Mouse (Mus musculus): ENCODE data around the gene Ndufc1.
"Not testable (repeated sequence)": the region's sequence is repeated elsewhere in the genome, so short reads cannot be mapped to it uniquely, and the experiment has no call there.

The Ndufc1 gene

DNA sequence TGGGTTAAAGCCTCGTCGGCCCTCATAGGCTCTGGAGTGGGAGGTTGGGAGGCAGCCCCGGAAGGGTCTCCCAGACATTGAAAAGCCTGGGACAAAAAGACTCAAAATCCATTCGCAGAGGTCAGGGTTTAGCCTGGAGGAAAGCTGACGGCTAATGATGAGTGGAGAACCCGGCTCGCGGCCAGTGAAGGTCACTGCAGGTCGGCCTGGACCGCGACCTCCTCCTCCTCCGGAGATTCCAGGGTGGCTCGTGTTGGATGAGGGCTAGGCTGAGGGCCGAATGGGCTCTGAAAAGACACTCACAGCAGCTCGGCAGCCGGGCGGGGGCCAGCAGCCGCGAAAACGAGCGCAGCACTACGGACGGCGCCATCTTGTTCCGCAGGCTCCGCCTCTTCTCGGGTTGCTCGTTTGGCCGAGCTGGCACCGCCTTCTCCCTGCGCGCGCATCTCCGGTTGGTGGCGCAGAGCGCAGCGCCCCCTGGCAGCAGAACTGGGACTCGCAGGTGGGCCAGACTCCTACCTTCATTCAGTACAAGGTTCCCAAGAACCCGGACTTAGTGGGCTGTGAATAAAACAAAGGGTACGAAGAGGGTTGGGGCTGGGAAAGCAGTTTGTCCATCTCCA is at the start of gene Ndufc1:
Ndufc1 (minus strand) TSS at position 428 of the 623 bp plus-strand sequence.
- peak; percentile 93 for DNase-seq

DNA sequence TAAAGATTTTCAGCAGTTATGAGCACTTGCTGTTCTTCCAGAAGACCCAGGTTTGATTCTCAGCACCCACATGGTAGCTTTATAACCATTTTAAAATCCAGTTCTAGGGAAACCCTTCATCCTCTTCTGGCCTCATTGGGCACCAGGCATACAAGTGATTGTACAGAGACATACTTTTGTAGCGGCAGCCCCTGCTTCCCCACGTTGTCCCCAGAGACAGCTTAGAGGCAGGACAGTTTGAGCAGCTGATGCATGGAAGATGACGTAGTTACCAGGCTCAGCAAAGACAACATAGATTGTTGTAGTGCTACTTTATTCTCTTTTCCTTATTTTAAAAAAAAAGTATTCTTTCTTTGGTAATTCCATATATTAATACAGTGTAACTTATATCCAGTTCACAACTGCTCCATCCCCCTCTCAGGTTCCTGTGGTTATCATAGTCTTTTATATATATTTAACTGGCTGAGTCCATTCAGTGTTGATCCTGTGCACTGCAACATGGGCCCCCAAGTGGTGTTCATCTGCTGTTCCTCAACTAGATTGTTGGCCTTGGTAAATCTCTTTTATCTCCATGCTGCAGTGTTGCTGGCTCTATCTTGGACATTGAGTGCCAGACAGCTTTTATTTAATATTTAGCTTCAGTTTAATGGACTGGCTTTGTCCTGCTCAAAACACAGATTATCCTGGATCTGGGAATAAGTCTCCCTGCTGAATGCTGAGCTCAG is 26.2 kb upstream of the Ndufc1 start:
- no peak for DNase-seq

DNA sequence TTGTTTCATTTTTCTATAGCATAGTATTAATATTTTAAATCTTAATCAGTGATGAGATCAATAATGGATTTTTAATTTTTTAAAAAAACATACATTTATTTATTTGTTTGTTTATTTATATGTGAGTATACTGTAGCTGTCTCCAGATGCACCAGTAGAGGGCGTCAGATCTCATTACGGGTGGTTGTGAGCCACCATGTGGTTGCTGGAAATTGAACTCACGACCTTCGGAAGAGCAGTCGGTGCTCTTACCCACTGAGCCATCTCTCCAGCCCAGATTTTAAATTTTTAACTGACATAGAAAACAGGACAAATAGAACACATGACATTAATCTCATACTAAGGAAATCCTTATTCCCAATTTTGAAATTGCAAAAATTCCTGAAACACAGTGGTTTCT is 25.6 kb upstream of the Ndufc1 start:
- DNase-seq, result not testable (repeated sequence)

DNA sequence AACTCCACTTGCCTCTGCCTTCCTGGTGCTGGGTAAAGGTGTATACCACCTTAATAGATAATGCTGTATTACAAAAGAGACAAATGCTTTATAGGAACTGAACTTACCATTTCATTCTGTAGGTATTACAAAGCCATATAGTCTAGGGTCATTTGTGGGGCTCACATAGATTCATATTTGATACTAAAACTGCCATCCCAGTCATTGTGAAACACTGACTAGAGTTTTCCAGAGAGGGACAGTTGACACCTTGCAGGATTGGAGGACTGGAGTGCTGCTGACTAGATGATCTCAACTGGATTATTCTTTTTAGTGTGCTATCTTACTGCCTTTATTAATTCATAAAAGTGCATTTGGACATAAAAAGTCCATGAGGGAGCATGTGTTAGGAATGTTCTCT is 16.6 kb upstream of the Ndufc1 start:
- no peak for DNase-seq

DNA sequence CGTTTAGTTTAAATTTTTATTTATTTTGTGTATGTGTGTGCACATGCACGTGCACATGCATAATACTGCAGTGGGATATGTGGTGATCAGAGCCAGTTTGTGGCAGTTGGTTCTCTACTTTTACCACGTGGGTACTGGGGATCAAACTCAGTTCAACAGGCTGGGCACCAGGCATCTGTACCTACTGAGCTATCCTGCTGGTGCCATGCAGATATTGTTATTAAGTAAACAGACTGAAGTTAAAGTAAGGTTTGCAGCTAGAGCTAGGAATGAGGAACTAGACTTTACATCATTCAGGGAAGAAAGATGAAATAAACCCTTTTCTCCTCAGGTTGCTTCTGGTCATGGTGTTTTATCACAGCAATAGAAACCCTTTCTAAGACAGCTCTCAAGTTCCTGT is 13.1 kb upstream of the Ndufc1 start:
- no peak for DNase-seq

DNA sequence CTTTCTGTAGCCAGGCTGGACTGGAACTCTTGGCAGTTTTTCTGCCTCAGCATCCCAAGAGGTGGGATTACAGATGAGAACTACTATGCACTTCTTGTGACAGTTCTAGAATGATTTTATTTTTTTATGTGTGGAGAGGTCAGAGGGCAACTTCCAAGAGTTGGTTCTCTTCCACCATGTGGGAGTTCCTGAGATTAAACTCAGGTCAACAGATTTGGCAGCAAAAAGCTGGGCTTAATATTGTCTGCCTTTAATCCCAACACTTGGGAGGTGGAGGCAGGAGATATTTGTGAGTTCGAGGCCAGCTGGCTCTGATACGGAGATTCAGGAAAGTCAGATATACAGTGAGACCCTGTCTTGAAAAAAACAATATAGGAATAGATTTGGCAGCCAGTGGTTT is 9.2 kb upstream of the Ndufc1 start:
- DNase-seq, result no peak

DNA sequence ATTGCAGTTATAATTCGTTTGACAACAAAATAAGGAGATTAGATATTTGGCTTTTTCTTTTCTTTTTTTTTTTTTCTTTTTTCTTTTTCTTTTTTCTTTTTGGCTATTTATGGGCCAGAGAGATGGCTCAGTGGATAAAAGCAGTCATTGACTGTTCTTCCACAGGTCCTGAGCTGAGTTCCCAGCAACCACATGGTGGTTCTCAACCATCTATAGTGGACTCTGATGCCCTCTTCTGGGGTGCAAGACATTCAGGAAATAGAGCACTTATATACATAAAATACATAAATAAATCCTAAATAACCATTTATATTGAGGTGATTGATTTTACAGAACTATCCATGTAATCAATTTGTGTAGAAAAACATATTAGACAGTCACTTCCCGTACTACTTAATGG is 8.7 kb upstream of the Ndufc1 start:
- DNase-seq, result no peak

DNA sequence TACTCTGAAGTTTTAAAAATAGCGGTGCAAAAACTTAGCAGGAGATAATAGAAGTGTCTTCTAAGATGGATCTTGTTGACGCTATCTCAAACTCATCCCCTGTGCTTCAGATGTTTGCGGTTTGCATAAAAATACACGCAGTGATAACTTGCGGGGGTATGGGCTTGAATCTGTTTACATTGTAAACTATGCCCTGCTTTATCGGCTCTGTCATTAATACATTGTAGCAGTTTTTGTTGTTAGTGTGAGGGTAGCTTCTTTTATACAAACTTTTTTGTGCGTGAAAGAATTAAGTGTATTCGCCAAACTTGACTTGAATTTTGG is 8.3 kb upstream of the Ndufc1 start:
- no peak for DNase-seq

DNA sequence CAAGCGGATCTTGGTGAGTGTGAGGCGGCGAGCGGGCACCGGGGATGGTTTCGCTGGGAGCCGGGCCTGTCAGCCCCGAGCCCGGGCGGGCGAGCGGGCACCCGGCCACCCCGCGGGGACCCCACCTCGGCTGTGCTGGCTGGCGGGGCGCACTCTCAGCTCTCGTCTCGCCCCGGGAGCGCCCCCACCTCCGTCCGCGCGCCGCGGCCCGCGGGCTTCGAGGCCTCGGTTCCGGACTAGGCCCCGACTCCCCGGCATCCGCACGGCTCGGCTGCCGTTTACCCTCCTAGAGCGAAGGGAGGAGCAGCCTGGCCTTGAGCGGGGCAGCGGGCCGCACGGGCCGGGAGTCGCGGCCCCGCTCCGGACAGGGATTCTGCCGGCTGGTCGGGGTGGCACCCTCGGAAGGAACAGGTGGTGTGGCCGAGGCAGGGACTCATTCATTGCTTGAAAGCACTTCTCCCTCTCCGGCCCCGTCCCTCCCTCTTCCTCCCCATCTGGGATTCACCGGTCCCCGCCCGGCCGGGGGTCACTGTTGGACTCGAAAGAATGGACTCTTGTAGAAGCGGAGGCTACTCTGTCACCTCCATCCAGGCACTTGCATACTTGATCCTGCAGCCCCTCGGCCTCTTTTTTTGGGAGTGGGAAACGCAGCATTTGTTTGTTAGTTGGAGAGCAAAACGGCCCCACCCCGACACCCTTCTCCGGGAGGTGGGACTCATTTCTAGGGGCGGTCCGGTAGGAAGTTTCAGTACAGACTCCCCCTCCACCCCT is 7.8 kb upstream of the Ndufc1 start:
- DNase-seq, result peak; percentile 65

DNA sequence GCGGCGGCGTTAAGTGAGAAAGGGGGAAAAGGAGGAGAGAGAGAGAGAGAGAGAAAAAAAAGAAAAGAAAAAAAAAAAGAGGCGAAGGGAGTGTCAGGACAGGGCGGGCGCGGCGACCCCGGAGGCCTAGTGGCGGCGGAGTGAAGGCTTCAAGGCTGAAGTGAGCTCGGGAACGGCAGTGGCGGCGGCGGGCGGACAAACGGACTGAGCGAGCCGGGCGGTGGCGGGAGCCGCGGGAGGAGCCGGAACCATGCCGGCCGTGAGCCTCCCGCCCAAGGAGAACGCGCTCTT is 7.2 kb upstream of the Ndufc1 start:
- DNase-seq, result no peak

DNA sequence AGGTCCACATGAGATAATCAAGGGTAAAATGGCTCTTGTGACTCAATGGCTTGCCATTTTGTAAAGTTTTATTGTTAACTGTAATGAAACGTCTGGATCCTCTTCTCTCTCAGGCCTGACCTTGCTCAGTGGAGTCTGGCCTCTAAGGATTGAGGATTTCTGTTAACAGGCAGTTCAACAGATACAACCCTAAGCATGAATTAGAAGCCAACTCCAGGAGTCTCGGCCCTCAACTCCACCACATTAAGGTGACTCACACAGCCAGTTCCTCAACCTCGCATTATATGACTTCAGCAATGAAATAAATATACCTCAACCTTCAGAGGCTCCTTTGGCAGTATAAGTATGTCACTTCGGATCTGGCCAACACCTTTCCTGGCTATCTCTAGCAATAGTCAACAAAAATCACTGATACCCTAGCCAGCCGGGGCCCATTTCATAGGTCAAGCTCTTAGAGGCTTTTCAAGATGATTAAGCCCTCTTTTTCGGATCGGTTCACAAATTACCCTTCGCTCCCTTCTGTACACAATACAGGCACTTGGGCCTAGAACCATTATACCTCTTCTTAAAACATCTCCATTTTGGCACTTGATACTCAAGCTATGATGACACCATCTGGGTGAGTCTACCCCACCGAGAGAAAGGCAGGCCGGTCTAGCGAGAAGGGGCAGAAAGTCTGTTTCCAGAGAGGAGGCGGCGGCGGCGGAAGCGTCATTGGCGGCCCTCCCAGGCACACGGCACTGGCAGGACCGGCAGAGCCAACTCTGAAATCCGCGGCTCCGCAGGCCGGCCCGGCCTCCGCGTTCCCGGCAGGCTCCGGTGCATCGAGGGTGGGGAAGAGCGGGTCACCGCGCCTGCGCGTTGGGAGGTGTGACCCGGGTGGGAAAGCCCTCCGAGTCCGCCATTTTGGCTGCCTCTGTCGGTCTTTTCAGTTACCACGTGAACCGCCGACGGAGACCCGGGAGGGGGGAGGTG is 6.6 kb upstream of the Ndufc1 start, which contains the start of gene Naa15:
Naa15 (plus strand) TSS at position 51 of the 975 bp plus-strand sequence.
- peak; percentile 97 for DNase-seq

DNA sequence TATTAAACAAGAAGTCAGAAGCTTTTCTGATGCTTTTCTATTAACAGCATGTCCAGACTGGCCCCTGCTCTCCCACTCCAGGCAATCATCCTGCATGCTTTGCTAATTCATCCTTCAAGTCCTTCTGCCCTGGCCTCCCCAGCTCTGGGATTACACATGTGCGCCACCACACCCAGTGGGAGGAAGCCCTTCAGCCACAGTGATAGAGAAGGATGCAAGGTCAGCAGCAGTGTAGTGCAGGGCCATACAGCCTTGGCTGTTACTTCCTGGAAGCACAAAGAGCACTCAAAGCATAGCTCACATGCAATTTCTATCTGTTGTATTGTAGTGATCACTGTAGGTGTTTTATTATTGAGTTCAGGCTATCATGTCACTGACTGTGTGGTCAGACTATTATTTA is 4.5 kb upstream of the Ndufc1 start:
- no peak for DNase-seq

DNA sequence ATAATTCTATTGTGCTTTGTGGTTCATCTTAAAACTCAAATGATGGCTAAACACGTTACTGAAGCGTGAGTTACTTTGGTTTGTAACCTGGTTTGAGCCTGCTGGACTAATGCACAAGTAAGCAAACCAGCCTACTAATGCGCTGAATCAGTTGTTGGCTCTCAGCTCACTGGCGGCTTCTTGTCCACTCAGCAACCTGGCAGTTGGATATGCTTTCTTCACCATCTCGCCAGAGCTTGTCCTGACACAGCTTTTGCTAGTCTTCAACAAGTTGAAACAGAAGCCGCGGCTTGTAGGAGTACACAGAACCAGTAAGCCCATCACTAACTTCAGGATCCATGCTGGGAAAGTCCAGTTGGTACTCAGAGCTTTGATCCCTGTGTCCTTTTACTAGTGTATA is 3.7 kb upstream of the Ndufc1 start:
- DNase-seq, result no peak

DNA sequence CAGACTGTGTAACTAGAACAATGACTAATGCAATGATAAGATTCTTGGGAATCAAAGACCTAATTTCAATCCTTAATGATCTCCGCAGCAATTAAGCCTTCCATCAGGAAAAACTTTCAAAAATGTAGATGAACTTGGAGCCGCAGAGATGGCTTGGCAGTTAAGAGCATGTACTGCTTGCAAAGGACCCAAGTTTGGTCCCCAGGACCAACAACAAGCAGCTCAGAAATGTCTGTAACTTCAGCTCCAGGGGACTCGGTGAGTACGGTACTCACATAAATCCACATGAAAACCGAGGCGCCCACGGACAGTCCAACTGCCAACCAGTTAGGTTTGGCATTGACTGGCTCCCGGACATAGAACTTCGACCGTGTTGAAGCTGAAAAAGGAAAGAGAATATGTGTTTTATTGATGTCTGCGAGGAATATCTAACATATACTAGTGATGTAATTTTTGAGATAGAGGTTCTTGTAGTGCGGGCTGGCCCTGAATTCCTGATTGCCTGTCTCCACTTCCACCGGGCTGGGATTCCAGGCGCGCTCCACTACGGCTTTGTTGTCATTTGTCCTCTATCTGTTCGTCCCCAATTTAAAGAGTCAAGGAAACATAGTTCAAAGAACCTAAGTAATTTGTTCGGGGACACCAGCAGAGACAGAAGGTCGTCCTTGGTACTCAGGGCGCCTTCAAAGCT is 773 bp downstream of the Ndufc1 start:
- no peak for DNase-seq

DNA sequence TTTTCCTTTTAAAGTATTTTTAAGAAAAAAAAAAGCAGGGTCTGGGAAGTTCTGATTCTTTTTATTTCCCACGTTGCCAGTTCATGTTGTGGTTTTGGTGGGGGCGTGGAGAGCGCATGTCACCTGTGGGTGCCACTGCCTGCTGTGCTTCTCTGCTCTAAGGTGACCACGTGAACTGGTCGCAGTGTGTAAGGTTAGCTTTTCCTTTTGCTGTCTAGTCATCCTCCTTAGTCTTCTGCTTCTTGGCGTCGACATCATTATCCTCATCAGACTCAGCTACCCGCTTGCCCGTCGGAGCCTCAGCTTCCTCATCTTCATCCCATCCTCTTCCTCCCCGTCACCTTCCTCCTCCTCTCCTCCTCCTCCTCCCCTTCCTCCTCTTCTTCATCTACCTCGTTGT is 6.2 kb downstream of the Ndufc1 start:
- DNase-seq, result no peak

DNA sequence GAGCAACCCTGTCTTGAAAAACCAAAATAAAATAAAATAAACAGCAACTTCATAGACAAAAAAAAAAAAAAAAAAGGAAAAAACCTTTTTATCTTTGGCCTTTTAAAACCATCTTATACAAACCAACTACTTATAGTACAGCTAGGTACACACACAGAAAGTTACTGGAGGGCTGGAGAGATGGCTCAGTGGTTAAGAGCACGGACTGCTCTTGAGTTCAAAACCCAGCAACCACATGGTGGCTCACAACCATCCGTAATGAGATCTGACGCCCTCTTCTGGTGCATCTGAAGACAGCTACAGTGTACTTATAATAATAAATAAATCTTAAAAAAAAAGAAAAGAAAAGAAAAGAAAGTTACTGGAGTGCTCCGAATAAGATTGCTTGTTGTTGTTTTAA is 6.7 kb downstream of the Ndufc1 start:
- DNase-seq, result not testable (repeated sequence)

DNA sequence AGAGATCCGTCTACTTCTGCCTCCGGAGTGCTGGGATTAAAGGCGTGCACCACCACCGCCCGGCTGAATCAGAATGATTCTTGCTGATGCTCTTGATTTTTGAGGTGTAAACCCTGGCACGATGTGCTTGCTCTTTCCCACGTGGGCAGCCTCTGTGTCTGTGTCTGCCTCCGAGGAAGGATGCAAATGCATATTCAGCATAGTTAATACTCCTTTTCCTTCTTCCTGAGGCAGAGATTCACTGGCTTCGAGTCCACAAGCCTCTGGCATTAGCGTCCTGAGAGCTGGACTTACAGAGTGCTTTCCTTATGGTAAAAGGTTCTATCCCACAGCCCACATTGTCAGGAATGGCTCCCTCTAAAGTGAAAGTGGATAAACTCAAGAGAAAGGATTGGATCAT is 8.1 kb downstream of the Ndufc1 start:
- no peak for DNase-seq

DNA sequence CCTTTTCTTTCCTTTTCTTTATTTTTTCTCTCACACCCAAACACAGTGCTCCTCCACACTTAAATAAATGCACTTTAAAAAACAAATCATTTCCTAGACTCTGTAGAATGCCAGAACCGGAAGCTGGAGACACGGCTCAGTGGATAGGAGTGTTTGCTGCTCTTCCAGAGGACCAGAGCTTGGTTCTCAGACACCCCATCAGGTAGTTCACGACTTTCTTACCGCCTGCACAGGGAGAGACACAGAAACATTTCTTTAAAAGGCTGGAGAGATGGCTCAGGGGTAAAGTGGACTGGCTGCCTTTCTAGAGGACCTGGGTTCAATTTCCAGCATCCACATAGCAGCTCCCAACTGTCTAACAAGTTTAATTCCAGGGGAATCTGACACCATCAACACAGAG is 9.3 kb downstream of the Ndufc1 start:
- no peak for DNase-seq

DNA sequence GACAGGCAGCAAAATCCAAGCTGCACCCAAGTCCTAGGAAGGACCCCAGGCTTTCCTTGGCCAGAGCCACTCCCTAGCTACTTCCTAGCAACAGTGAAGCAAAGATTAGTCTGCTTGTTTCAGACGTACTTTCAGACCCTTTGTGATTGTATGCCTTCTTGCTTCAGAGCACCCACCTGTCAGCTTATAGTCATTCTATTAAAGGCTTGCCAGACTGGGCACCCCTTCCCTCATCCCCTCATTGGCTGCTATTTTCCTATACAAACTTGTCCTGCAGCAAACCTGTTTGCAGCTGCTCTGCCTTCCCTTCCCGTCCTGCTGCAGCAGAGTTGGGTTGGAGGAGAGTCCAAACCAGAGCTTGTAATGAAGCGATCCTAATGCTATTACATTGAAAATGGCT is 10.1 kb downstream of the Ndufc1 start:
- DNase-seq, result no peak

DNA sequence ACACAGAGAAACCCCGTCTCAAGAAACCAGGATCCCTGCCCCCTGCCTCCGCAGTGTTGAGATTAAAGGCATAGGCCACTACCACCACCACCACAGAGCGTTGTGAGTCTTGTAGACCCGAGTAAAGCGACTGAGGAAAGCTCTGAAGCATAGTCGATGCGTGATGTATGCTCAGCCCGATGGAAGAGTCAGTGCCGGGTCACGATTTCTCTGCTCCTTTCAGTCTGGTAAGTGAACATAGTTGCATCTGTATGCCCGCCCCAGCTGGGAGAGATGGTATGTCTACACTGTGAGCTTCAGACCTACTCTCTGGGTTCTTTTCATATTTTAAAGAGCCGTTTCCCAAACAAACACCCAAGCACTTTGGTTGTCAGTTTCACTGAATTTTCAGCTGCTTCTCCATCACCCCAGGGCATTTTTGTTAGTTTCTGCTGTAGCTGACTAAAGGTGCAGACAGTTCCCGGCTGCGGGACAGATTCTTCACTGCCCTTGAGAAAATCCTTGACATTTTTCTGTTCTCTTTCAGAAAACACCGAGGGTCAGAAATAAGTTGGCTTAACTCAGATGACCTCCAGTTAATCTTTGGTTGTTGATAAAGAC is 11.0 kb downstream of the Ndufc1 start:
- DNase-seq, result no peak

DNA sequence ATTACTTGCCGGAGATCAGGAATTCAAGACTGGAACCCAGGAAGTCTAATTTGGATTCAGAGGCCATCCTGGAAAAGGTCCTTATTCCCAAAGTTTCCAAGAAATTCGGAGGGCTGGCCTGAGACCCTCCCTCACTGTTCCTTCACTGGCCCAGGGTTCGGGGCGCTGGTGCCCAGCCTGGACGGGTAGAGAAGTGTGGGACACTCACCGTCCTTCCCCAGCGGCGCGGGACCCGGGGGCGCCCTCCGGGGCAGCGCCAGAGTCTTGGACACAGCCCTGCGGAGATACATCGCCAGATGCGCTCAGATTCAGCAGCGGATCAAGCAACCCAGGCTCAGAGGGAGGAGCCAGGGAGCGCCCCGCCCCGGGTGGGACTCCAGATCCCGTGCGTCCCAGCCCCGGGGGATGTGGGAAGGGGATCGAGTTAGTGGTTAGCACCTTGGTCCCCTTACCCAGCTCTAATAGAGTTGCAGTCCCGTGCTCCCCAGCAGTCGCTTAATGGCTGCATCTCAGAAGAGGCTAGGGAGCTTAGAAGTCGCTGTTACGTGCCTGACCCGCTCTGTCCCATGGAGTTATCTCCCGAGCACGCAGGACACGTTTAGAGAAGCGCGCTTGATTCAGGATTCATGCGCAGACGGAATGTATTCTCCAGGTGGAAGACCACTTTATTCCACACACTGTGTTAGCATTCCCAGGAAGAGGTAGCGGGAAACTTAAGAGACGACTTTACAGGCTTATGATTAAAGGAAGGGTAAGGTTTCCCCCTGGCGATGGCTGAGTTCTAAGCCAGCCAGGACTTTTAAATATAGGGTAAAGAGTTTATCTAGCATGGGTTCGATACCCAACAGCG is 12.3 kb downstream of the Ndufc1 start, which contains the start of gene Mgarp:
Mgarp (minus strand) TSS at position 520 of the 850 bp plus-strand sequence.
- DNase-seq, result no peak
